Mouse (Mus musculus) thymus, adult 2 months (tissue): ENCODE data around the gene Atp6v1e1. TPM values are rescaled to one million over a fixed set of nuclear protein-coding genes. Genes with fewer than 3 reads are reported as not detected.
"Not testable (repeated sequence)": the region's sequence is repeated elsewhere in the genome, so short reads cannot be mapped to it uniquely, and the experiment has no call there.

ENCODE experiments used
- DNase-seq: peaks from one replicate; pipeline ENCODE4 v3.0.0; 2021
- H3K27ac ChIP-seq: fragments of 200-500 bp; 2 replicates; pipeline ENCODE4 v1.5.1; 2012; ENCODE audit warnings: low read length, control low read depth; ENCODE audit not compliant: control insufficient read depth, insufficient read depth
- H3K27me3 ChIP-seq: fragments of 200-500 bp; 2 replicates; pipeline ENCODE4 v1.6.1; 2012; ENCODE audit warnings: mild to moderate bottlenecking, low read length, moderate library complexity, mixed read lengths; ENCODE audit not compliant: control insufficient read depth, insufficient read depth
- H3K36me3 ChIP-seq: fragments of 200-500 bp; 2 replicates; pipeline ENCODE4 v1.6.1; 2012; ENCODE audit warnings: mild to moderate bottlenecking, low read length, moderate library complexity; ENCODE audit not compliant: control insufficient read depth, insufficient read depth
- H3K4me1 ChIP-seq: fragments of 200-500 bp; replicated peaks from 2 replicates; pipeline ENCODE4 v1.6.1; 2012; ENCODE audit warnings: low read length; ENCODE audit not compliant: control insufficient read depth, insufficient read depth
- H3K4me3 ChIP-seq: fragments of 200-500 bp; 2 replicates; pipeline ENCODE4 v1.5.1; 2012; ENCODE audit warnings: mild to moderate bottlenecking, low read length, control low read depth, moderate library complexity; ENCODE audit not compliant: control insufficient read depth, insufficient read depth
- CTCF ChIP-seq: fragments of 200-500 bp; IDR thresholded peaks from 2 replicates; pipeline ENCODE4 v1.5.1; 2012; ENCODE audit warnings: mild to moderate bottlenecking, control low read depth, low read length, moderate library complexity, borderline replicate concordance; ENCODE audit not compliant: control insufficient read depth, poor library complexity, insufficient read depth; ENCODE audit errors: extremely low read depth
- POLR2A ChIP-seq: fragments of 200-500 bp; IDR thresholded peaks from 2 replicates; pipeline ENCODE4 v1.6.1; 2012; ENCODE audit warnings: mild to moderate bottlenecking, low read length, control low read depth, moderate library complexity; ENCODE audit not compliant: control insufficient read depth, poor library complexity, insufficient read depth; ENCODE audit errors: extremely low read depth
- WGBS: fragments of 180-500 bp; shearing (Covaris S2); methylation state at CpG from one replicate; pipeline ENCODE4 v1.1.7; 2018; 5-methylcytosine and 5-hydroxymethylcytosine counted together
- polyA plus RNA-seq: library from polyadenylated mRNA; depleted of rRNA; stranded (reverse); fragments of >200 nt; gene quantifications from 2 replicates; pipeline ENCODE4 v1.2.3, GENCODE M21; 2012

Atp6v1e1 gene
- polyA plus RNA-seq, 1 experiment: 136 TPM

DNA sequence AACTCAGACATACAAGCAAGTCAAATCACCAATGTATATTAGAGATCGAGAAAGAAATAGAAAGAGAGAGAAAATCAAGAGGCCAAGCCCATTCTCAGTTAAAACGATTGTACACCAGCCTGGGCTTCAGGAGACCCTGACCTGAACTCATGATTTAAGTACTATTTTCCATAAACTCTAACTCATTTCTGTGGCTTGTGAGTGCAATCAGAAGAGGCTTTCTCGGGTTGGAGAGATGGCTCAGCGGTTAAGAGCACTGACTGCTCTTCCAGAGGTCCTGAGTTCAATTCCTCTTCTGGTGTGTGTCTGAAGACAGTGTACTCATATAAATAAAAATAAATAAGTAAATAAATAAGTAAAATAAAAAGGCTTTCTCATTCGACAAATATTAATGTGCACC, 878 bp downstream of the Atp6v1e1 start:
- Histone ChIP-seq H3K4me1 (peaks cover 12% of the 10 kb centered on the region), H3K27me3 (no peaks in the 10 kb centered on the region), H3K4me3 (no peak overlapping the region), H3K36me3 (peaks cover 23% of the 10 kb centered on the region), H3K27ac (no peak overlapping the region)
- no peak for DNase-seq
- TF ChIP-seq POLR2A: no peak
- no peak for TF ChIP-seq CTCF
- WGBS: 38% methylated on average over 5 of the region's 5 CpGs

DNA sequence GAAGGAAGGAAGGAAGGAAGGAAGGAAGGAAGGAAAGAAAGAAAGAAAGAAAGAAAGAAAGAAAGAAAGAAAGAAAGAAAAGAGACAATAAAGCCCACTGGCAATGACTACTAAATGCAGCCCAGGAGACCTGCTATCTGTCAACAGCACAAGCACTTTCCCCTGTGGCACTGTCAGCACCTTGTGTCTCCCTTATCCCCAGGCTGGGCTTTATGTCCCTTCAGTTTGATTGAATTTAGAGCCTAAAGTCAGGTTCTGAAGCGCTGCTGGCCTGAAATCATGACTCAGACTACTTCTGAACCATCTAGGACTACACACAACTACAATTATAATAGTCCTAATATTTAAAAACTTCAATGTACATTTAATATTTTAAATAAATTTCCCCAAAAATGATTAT, 1.7 kb downstream of the Atp6v1e1 start:
- 97% methylated on average over 1 of the region's 1 CpGs for WGBS
- H3K36me3 ChIP-seq: peaks cover 23% of the 10 kb centered on the region
- DNase-seq: no peak
- H3K27me3 ChIP-seq: no peaks in the 10 kb centered on the region
- no peak for TF ChIP-seq CTCF
- TF ChIP-seq POLR2A: no peak
- H3K4me1 ChIP-seq: peaks cover 12% of the 10 kb centered on the region
- no peak overlapping the region for H3K27ac ChIP-seq
- H3K4me3 ChIP-seq: no peak overlapping the region

DNA sequence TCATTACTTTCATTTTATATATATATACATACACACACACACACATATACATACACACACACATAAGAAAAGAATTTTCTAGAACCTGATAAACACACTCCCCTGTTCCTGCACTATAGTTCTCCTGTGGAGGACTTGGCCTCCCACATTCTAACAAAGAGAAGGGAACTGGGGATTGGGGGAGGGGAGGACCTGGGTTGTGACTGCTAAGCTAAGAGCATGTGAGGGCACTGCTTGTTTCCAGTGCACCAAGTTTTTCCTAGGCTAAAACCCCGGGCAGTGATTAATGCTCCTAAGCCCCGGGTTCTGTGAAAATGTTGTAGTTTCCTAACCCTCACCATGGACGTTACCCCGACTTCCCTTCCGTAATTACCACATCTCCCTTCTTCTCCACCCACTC, 2.4 kb downstream of the Atp6v1e1 start:
- 84% methylated on average over 5 of the region's 5 CpGs for WGBS
- Histone ChIP-seq H3K36me3 (peaks cover 23% of the 10 kb centered on the region), H3K27me3 (no peaks in the 10 kb centered on the region), H3K4me1 (peaks cover 12% of the 10 kb centered on the region), H3K27ac (no peak overlapping the region), H3K4me3 (no peak overlapping the region)
- TF ChIP-seq CTCF (no peak), POLR2A (no peak)
- no peak for DNase-seq

DNA sequence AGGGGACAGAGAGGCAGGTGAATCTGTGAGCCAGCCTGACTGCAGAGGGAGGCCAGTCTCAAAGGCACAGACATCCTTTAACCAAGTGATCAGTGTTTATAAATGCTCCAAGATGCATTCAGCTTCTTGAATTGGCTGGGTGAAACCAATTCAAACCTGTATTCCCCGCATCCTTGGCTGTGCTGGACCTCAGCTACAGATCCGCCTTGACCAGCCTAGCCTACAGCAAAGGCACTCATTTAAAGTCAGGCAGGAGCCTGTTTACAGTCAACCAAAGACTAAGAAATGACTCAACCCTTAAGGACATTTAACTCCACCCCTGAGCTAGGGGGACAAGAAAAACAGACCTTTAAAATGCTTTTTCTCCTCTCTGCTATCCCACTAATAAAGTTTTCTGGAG, 3.3 kb downstream of the Atp6v1e1 start:
- 95% methylated on average over 2 of the region's 2 CpGs for WGBS
- TF ChIP-seq POLR2A (no peak), CTCF (no peak)
- Histone ChIP-seq H3K27me3 (no peaks in the 10 kb centered on the region), H3K4me1 (peaks cover 12% of the 10 kb centered on the region), H3K4me3 (no peak overlapping the region), H3K27ac (no peak overlapping the region), H3K36me3 (peaks cover 23% of the 10 kb centered on the region)
- DNase-seq: no peak

DNA sequence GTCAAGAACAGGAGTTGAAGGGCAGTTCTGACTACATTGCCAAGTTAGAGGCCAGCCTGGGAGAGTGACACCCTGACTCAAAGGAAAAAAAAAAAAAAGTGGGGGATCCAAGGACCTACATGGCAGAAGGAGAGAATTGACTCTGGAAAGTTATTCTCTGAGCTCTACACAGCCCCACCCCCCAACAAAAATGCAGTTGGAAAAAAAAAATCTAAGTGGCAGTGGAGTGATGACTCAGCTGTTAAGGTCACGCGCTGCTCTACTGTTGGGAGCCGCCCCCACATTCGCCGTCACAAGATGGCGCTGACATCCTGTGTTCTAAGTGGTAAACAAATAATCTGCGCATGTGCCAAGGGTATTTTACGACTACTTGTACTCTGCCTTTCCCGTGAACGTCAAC, 10.6 kb downstream of the Atp6v1e1 start:
- H3K4me3 ChIP-seq, H3K27me3 ChIP-seq, H3K27ac ChIP-seq, DNase-seq, H3K4me1 ChIP-seq: not testable (repeated sequence)
- H3K36me3 ChIP-seq: peaks cover 30% of the 10 kb centered on the region
- WGBS: 98% methylated on average over 10 of the region's 10 CpGs

DNA sequence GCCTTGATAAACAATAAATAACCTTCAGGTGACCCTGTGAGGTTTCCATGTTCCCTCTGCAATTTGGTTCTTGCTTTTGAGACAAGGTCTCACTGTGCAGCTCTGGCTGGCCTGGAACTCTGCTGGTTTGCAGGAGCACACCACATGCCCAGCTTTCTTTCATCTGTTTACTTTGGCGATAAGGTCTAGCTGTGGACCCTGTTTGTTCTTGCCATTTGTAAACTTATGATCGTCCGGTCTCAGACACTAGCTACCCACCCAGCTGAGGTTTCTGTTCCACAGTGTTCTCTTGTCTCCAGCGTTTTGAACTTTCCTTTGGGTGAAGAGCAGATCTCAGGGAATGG, 14.9 kb downstream of the Atp6v1e1 start:
- H3K36me3 ChIP-seq: peaks cover 72% of the 10 kb centered on the region
- no peaks in the 10 kb centered on the region for H3K27me3 ChIP-seq
- no peaks in the 10 kb centered on the region for H3K4me1 ChIP-seq
- no peak for DNase-seq
- no peak overlapping the region for H3K27ac ChIP-seq
- no peak for TF ChIP-seq POLR2A
- no peak for TF ChIP-seq CTCF
- WGBS: over 99% methylated on average over 4 of the region's 4 CpGs
- H3K4me3 ChIP-seq: no peak overlapping the region

DNA sequence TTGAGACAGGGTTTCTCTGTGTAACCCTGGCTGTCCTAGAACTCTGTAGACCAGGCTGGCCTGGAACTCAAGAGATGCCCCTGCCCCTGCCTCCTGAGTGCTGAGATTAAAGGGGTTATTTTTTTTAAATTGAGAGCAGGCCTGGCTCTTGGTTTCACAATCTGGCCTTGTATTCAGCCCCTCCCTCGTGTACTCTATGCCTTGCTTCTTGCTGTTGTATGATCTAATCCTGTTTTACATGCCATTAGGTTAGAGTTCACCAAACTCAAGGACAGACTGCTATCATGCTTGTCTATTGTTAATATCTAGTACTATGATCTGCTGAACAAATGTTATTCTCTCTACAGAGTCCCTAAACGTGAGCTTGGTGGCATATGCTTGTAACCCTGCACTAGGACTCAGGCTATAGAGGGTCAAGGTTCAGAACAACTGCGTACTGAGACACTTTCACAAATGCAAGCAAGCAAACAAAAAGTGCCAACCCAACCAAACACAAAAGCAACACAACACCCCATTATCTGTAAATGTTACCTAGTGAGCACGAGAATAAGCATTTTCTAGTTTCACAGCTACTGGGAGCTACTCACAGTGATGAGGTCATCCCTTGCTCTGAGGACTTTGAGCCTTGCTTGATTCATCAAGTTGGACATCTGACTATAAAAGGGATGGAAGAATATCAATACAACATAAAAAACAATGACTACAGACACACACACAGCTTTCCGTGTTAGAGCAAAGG, 15.4 kb downstream of the Atp6v1e1 start:
- 97% methylated on average over 5 of the region's 5 CpGs for WGBS
- Histone ChIP-seq H3K4me1 (no peaks in the 10 kb centered on the region), H3K4me3 (no peak overlapping the region), H3K27me3 (no peaks in the 10 kb centered on the region), H3K27ac (no peak overlapping the region), H3K36me3 (peaks cover 77% of the 10 kb centered on the region)
- no peak for TF ChIP-seq POLR2A
- TF ChIP-seq CTCF: no peak
- no peak for DNase-seq
